Mouse (Mus musculus): ENCODE measurements around the gene Dhx30. TPM values are rescaled to one million over a fixed set of nuclear protein-coding genes. Genes with fewer than 3 reads are reported as not detected.
"Not testable (repeated sequence)": the region's sequence is repeated elsewhere in the genome, so short reads cannot be mapped to it uniquely, and the experiment has no call there.

Gene Dhx30
- polyA plus RNA-seq (2015; fragmentation: Nextera tagmentation; extraction: Ambion mirVana), result 117 and 119 TPM in 2 replicates

DNA sequence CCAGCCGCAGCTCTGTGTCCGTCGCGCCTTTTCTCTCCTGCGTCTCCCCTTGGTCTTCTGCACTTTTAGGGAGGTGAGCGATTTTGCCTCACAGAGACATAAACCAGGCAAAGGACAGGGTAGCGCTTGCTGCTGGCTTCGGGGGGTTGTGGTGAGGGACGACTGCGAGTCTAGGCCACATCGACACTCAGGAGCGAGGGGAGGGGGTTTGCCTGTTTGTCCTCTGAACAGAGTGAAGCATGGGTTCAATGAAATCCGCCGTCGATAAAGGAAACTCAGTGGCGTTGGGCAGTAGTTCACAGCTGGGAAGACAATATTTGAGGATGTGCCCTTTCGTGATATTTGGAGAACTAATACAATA is at the start of gene Dhx30:
Gene Dhx30 (minus strand): TSS at position 52 of the 361 bp plus-strand sequence.
- H3K9ac ChIP-seq (ENCODE audit: low read length), result peak within 1 kb of the TSS; percentile 91
- no peaks in the 10 kb centered on the region for H3K9me3 ChIP-seq (ENCODE audit: control insufficient read depth, low read length)
- under 1% methylated on average over 17 of the region's 17 CpGs for WGBS
- H3K27me3 ChIP-seq (ENCODE audit: control insufficient read depth, insufficient read depth, low read depth, low read length), result no peaks in the 10 kb centered on the region
- H3K4me2 ChIP-seq (ENCODE audit: low read depth, low read length), result peak within 1 kb of the TSS; percentile 86
- peaks cover 5% of the 10 kb centered on the region for H3K36me3 ChIP-seq (ENCODE audit: control insufficient read depth, insufficient read depth, low read length)
- peak within 1 kb of the TSS; percentile 86 for H3K4me3 ChIP-seq (ENCODE audit: low read length)
- H3K27ac ChIP-seq (ENCODE audit: low read length), result peak within 1 kb of the TSS; percentile 98
- ATAC-seq (ENCODE audit: low read depth), result no peak
- H3K4me1 ChIP-seq (replicated peaks; ENCODE audit: control insufficient read depth, insufficient read depth, low read length), result peaks cover 10% of the 10 kb centered on the region

- peaks cover 23% of the 10 kb centered on the region for H3K36me3 ChIP-seq (ENCODE audit: control insufficient read depth, insufficient read depth, low read length)
- H3K4me1 ChIP-seq (replicated peaks; ENCODE audit: control insufficient read depth, insufficient read depth, low read length), result no peaks in the 10 kb centered on the region
- H3K9ac ChIP-seq (ENCODE audit: low read length), result no peak overlapping the region
- no peaks in the 10 kb centered on the region for H3K9me3 ChIP-seq (ENCODE audit: control insufficient read depth, low read length)
- WGBS, result 79% methylated on average over 2 of the region's 2 CpGs
- no peak overlapping the region for H3K4me3 ChIP-seq (ENCODE audit: low read length)
- H3K27me3 ChIP-seq (ENCODE audit: control insufficient read depth, insufficient read depth, low read depth, low read length), result no peaks in the 10 kb centered on the region
- H3K4me2 ChIP-seq (ENCODE audit: low read depth, low read length), result no peak overlapping the region
- no peak for ATAC-seq (ENCODE audit: low read depth)
- H3K27ac ChIP-seq (ENCODE audit: low read length), result no peak overlapping the region
Observed at GRCm38 (mm10) chr9:110163071-110163470, 45.4 kb upstream of the Dhx30 start.

DNA sequence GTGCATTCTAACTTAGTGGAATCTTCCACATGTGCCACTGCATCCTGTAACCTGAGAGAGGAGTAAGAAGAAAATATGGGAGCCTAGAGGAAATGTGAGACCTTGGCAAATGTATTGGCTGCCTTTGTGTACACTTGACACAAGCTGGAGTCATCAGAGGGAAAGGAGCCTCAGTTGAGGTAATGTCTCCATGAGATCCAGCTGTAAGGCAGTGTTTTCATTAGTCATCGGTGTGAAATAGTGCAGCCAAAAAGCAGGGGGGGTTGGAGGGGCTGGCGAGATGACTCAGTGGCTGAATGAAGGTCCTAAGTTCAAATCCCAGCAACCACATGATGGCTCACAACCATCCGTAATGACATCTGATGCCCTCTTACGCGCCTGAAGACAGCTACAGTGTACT is 44.8 kb upstream of the Dhx30 start:
- H3K9ac ChIP-seq (ENCODE audit: low read length), result no peak overlapping the region
- WGBS, result 84% methylated on average over 5 of the region's 5 CpGs
- no peak overlapping the region for H3K4me2 ChIP-seq (ENCODE audit: low read depth, low read length)
- no peaks in the 10 kb centered on the region for H3K4me1 ChIP-seq (replicated peaks; ENCODE audit: control insufficient read depth, insufficient read depth, low read length)
- H3K9me3 ChIP-seq (ENCODE audit: control insufficient read depth, low read length), result no peaks in the 10 kb centered on the region
- H3K36me3 ChIP-seq (ENCODE audit: control insufficient read depth, insufficient read depth, low read length), result peaks cover 19% of the 10 kb centered on the region
- no peak overlapping the region for H3K4me3 ChIP-seq (ENCODE audit: low read length)
- no peak overlapping the region for H3K27ac ChIP-seq (ENCODE audit: low read length)
- H3K27me3 ChIP-seq (ENCODE audit: control insufficient read depth, insufficient read depth, low read depth, low read length), result no peaks in the 10 kb centered on the region
- ATAC-seq (ENCODE audit: low read depth), result no peak

DNA sequence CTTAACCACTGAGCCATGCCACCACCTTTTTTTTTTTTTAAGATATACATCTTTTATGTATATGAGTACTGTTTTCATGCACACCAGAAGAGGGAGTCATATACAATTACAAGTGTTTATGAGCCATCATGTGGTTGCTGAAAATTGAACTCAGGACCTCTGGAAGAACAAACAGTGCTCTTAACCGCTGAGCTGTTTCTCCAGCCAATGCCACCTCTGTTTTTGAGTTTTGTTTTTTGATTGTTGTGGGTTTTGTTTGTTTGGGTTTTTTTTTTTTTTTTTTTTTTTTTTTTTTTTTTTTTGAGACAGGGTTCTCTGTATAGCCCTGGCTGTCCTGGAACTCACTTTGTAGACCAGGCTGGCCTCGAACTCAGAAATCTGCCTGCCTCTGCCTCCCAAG is 42.9 kb upstream of the Dhx30 start:
- WGBS, result 99% methylated on average over 2 of the region's 2 CpGs
- ATAC-seq (ENCODE audit: low read depth), result not testable (repeated sequence)

GRCm38 (mm10) chr9:110159036-110159435 is 41.4 kb upstream of the Dhx30 start:
- 96% methylated on average over 1 of the region's 1 CpGs for WGBS
- ATAC-seq (ENCODE audit: low read depth), result no peak
- H3K4me3 ChIP-seq (ENCODE audit: low read length), result no peak overlapping the region
- H3K27ac ChIP-seq (ENCODE audit: low read length), result no peak overlapping the region
- H3K4me1 ChIP-seq (replicated peaks; ENCODE audit: control insufficient read depth, insufficient read depth, low read length), result no peaks in the 10 kb centered on the region
- no peak overlapping the region for H3K4me2 ChIP-seq (ENCODE audit: low read depth, low read length)
- no peaks in the 10 kb centered on the region for H3K9me3 ChIP-seq (ENCODE audit: control insufficient read depth, low read length)
- H3K36me3 ChIP-seq (ENCODE audit: control insufficient read depth, insufficient read depth, low read length), result peaks cover 23% of the 10 kb centered on the region
- H3K9ac ChIP-seq (ENCODE audit: low read length), result no peak overlapping the region
- no peaks in the 10 kb centered on the region for H3K27me3 ChIP-seq (ENCODE audit: control insufficient read depth, insufficient read depth, low read depth, low read length)

More for the DNA sequence above, 42.9 kb upstream of the Dhx30 start:
- H3K27ac ChIP-seq (ENCODE audit: low read length); H3K9ac ChIP-seq (ENCODE audit: low read length); H3K4me1 ChIP-seq (replicated peaks; ENCODE audit: control insufficient read depth, insufficient read depth, low read length); H3K4me3 ChIP-seq (ENCODE audit: low read length); H3K9me3 ChIP-seq (ENCODE audit: control insufficient read depth, low read length); H3K27me3 ChIP-seq (ENCODE audit: control insufficient read depth, insufficient read depth, low read depth, low read length); H3K4me2 ChIP-seq (ENCODE audit: low read depth, low read length): not testable (repeated sequence)
- peaks cover 24% of the 10 kb centered on the region for H3K36me3 ChIP-seq (ENCODE audit: control insufficient read depth, insufficient read depth, low read length)

GRCm38 (mm10) chr9:110148598-110148997 is 31.0 kb upstream of the Dhx30 start:
- WGBS, result 54% methylated on average over 2 of the region's 2 CpGs

GRCm38 (mm10) chr9:110142097-110142496 is 24.5 kb upstream of the Dhx30 start:
- H3K9ac ChIP-seq (ENCODE audit: low read length), result no peak overlapping the region
- no peak overlapping the region for H3K4me2 ChIP-seq (ENCODE audit: low read depth, low read length)
- H3K27me3 ChIP-seq (ENCODE audit: control insufficient read depth, insufficient read depth, low read depth, low read length), result no peaks in the 10 kb centered on the region
- 82% methylated on average over 1 of the region's 1 CpGs for WGBS
- H3K4me1 ChIP-seq (replicated peaks; ENCODE audit: control insufficient read depth, insufficient read depth, low read length), result no peaks in the 10 kb centered on the region
- H3K27ac ChIP-seq (ENCODE audit: low read length), result no peak overlapping the region
- no peak for ATAC-seq (ENCODE audit: low read depth)
- H3K9me3 ChIP-seq (ENCODE audit: control insufficient read depth, low read length), result no peaks in the 10 kb centered on the region
- H3K4me3 ChIP-seq (ENCODE audit: low read length), result no peak overlapping the region
- H3K36me3 ChIP-seq (ENCODE audit: control insufficient read depth, insufficient read depth, low read length), result peaks cover 6% of the 10 kb centered on the region

More at GRCm38 (mm10) chr9:110148598-110148997, 31.0 kb upstream of the Dhx30 start:
- H3K27ac ChIP-seq (ENCODE audit: low read length), result no peak overlapping the region
- H3K36me3 ChIP-seq (ENCODE audit: control insufficient read depth, insufficient read depth, low read length), result peaks cover 20% of the 10 kb centered on the region
- H3K4me1 ChIP-seq (replicated peaks; ENCODE audit: control insufficient read depth, insufficient read depth, low read length), result no peaks in the 10 kb centered on the region
- no peak overlapping the region for H3K9ac ChIP-seq (ENCODE audit: low read length)
- no peak overlapping the region for H3K4me3 ChIP-seq (ENCODE audit: low read length)
- ATAC-seq (ENCODE audit: low read depth), result no peak
- H3K27me3 ChIP-seq (ENCODE audit: control insufficient read depth, insufficient read depth, low read depth, low read length), result no peaks in the 10 kb centered on the region
- H3K9me3 ChIP-seq (ENCODE audit: control insufficient read depth, low read length), result no peaks in the 10 kb centered on the region
- H3K4me2 ChIP-seq (ENCODE audit: low read depth, low read length), result no peak overlapping the region

- 87% methylated on average over 4 of the region's 4 CpGs for WGBS
- Histone ChIP-seq H3K27me3 (ENCODE audit: control insufficient read depth, insufficient read depth, low read depth, low read length) (no peaks in the 10 kb centered on the region), H3K9ac (ENCODE audit: low read length) (no peak overlapping the region), H3K36me3 (ENCODE audit: control insufficient read depth, insufficient read depth, low read length) (peaks cover 19% of the 10 kb centered on the region), H3K4me2 (ENCODE audit: low read depth, low read length) (no peak overlapping the region), H3K4me1 (replicated peaks; ENCODE audit: control insufficient read depth, insufficient read depth, low read length) (no peaks in the 10 kb centered on the region), H3K4me3 (ENCODE audit: low read length) (no peak overlapping the region), H3K27ac (ENCODE audit: low read length) (no peak overlapping the region), H3K9me3 (ENCODE audit: control insufficient read depth, low read length) (no peaks in the 10 kb centered on the region)
- ATAC-seq (ENCODE audit: low read depth), result no peak
Observed at GRCm38 (mm10) chr9:110139119-110139518, 21.5 kb upstream of the Dhx30 start.

DNA sequence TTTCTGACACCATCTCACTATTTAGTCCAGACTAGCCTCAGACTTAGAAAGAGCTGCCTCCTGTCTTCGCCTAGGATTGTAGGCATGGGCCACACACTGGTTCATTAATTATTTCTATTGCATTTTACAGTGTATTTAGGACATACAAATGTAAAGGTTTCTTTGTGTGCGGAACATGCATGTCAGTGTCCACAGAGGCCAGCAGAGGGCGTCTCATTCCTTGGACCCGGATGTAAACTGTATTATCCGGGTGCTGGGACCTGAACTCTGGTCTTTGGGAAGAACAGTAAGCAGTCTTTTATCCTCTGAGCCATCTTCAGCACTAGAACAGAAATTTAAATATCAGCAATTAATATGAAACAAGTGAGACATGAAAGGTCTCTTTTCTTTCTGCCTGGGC is 16.5 kb upstream of the Dhx30 start:
- H3K4me3 ChIP-seq (ENCODE audit: low read length), result no peak overlapping the region
- 81% methylated on average over 5 of the region's 5 CpGs for WGBS

DNA sequence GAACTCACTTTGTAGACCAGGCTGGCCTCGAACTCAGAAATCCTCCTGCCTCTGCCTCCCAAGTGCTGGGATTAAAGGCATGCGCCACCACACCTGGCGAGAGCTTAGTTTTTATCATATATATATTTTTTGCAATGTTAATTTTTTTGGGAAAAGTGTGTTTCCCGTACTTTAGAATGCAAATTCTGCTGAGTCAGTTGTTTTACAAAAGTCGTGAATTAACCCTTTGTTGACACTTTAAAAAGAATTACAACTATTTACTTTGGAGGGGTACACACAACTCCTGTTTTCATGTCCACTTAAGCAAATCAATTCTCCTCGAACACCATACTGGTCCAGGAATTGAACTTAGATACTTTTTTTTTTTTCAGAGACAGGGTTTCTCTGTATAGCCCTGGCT is 15.3 kb upstream of the Dhx30 start:
- peak overlapping the region; percentile 87 for H3K4me3 ChIP-seq (ENCODE audit: low read length)
- 45% methylated on average over 6 of the region's 6 CpGs for WGBS
- H3K9ac ChIP-seq (ENCODE audit: low read length), result no peak overlapping the region

More for the DNA sequence above, 16.5 kb upstream of the Dhx30 start:
- ATAC-seq (ENCODE audit: low read depth), result no peak
- Histone ChIP-seq H3K27ac (ENCODE audit: low read length) (no peak overlapping the region), H3K9ac (ENCODE audit: low read length) (no peak overlapping the region), H3K4me1 (replicated peaks; ENCODE audit: control insufficient read depth, insufficient read depth, low read length) (peaks cover 14% of the 10 kb centered on the region), H3K27me3 (ENCODE audit: control insufficient read depth, insufficient read depth, low read depth, low read length) (no peaks in the 10 kb centered on the region), H3K36me3 (ENCODE audit: control insufficient read depth, insufficient read depth, low read length) (peaks cover 13% of the 10 kb centered on the region), H3K4me2 (ENCODE audit: low read depth, low read length) (no peak overlapping the region), H3K9me3 (ENCODE audit: control insufficient read depth, low read length) (no peaks in the 10 kb centered on the region)

More for the DNA sequence above, 15.3 kb upstream of the Dhx30 start:
- Histone ChIP-seq H3K9me3 (ENCODE audit: control insufficient read depth, low read length) (no peaks in the 10 kb centered on the region), H3K27me3 (ENCODE audit: control insufficient read depth, insufficient read depth, low read depth, low read length) (no peaks in the 10 kb centered on the region), H3K4me1 (replicated peaks; ENCODE audit: control insufficient read depth, insufficient read depth, low read length) (peaks cover 14% of the 10 kb centered on the region), H3K36me3 (ENCODE audit: control insufficient read depth, insufficient read depth, low read length) (peaks cover 13% of the 10 kb centered on the region), H3K4me2 (ENCODE audit: low read depth, low read length) (peak overlapping the region; percentile 52), H3K27ac (ENCODE audit: low read length) (no peak overlapping the region)
- no peak for ATAC-seq (ENCODE audit: low read depth)
